Mouse (Mus musculus): ENCODE results near the gene Map3k15. TPM values are rescaled to one million over a fixed set of nuclear protein-coding genes. Genes with fewer than 3 reads are reported as not detected.

The Map3k15 gene
- polyA plus RNA-seq, 1 experiment: 0.84 TPM

- TF ChIP-seq POLR2A (IDR thresholded peaks at IDR 0.05; ENCODE audit: control insufficient read depth, low read depth, low read length): no peak
- TF ChIP-seq CTCF (IDR thresholded peaks at IDR 0.05; ENCODE audit: control insufficient read depth, insufficient read depth, insufficient replicate concordance, low read depth, low read length): no peak
- no peak overlapping the region for H3K4me3 ChIP-seq (ENCODE audit: control insufficient read depth, low read depth, low read length)
Measured at GRCm38 (mm10) chrX:160134136-160134843, 146.1 kb downstream of the Map3k15 start.

DNA sequence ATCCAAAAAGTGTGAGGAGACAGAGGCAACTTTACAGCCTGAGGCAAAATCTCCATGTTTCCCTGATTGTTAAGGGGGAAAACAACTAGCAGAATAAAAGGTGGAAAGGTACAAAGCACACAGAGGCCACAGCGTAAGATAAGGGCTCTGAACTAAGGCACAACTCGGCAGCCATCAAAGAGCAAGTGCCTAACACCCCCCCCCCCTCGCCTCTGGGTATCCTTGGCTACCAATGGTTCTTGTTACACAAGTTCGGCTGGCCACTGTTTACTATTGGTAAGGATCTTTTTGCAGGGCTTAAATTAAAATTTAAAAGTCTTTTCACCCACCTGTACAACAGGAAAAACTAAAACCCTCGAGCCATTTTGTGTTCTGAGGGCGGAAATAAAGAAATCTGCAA is 147.5 kb downstream of the Map3k15 start:
- no peak for TF ChIP-seq POLR2A (IDR thresholded peaks at IDR 0.05; ENCODE audit: control insufficient read depth, low read depth, low read length)
- no peak for TF ChIP-seq CTCF (IDR thresholded peaks at IDR 0.05; ENCODE audit: control insufficient read depth, insufficient read depth, insufficient replicate concordance, low read depth, low read length)

More at GRCm38 (mm10) chrX:160134136-160134843, 146.1 kb downstream of the Map3k15 start:
- Histone ChIP-seq H3K36me3 (ENCODE audit: control insufficient read depth, insufficient read depth, low read length) (no peaks in the 10 kb centered on the region), H3K4me1 (ENCODE audit: control insufficient read depth, insufficient read depth, low read length) (no peaks in the 10 kb centered on the region; the same call in 1 of the 2 replicates), H3K27ac (ENCODE audit: control insufficient read depth, insufficient read depth, low read depth, low read length) (no peak overlapping the region), H3K27me3 (ENCODE audit: control insufficient read depth, insufficient read depth, low read length) (no peaks in the 10 kb centered on the region)

DNA sequence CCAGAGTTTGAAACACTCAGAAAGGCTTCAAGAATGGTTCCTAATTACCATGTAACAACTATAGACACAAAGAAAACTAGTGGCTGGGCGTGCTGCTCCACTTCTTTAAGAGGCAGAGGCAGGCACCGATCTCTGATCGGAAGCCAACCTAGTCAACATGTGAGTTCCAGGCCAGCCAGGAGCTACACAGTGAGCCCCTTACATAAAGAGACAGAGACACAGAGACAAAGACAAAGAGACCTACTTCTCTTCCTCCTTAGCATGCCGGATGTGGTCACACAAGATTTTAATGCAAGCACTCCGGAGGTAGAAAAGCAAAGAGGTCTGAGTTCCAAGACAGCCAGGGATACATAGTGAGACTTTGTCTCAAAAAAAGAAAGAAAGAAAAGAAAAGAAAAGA is 147.9 kb downstream of the Map3k15 start:
- Histone ChIP-seq H3K36me3 (ENCODE audit: control insufficient read depth, insufficient read depth, low read length) (no peaks in the 10 kb centered on the region), H3K4me1 (ENCODE audit: control insufficient read depth, insufficient read depth, low read length) (no peaks in the 10 kb centered on the region; the same call in 1 of the 2 replicates), H3K4me3 (ENCODE audit: control insufficient read depth, low read depth, low read length) (no peak overlapping the region), H3K27me3 (ENCODE audit: control insufficient read depth, insufficient read depth, low read length) (no peaks in the 10 kb centered on the region), H3K27ac (ENCODE audit: control insufficient read depth, insufficient read depth, low read depth, low read length) (no peak overlapping the region)
- TF ChIP-seq CTCF (IDR thresholded peaks at IDR 0.05; ENCODE audit: control insufficient read depth, insufficient read depth, insufficient replicate concordance, low read depth, low read length) (no peak), POLR2A (IDR thresholded peaks at IDR 0.05; ENCODE audit: control insufficient read depth, low read depth, low read length) (no peak)

More for the DNA sequence above, 147.5 kb downstream of the Map3k15 start:
- Histone ChIP-seq H3K4me1 (ENCODE audit: control insufficient read depth, insufficient read depth, low read length) (no peaks in the 10 kb centered on the region; the same call in 1 of the 2 replicates), H3K36me3 (ENCODE audit: control insufficient read depth, insufficient read depth, low read length) (no peaks in the 10 kb centered on the region), H3K27ac (ENCODE audit: control insufficient read depth, insufficient read depth, low read depth, low read length) (no peak overlapping the region), H3K4me3 (ENCODE audit: control insufficient read depth, low read depth, low read length) (no peak overlapping the region), H3K27me3 (ENCODE audit: control insufficient read depth, insufficient read depth, low read length) (no peaks in the 10 kb centered on the region)

DNA sequence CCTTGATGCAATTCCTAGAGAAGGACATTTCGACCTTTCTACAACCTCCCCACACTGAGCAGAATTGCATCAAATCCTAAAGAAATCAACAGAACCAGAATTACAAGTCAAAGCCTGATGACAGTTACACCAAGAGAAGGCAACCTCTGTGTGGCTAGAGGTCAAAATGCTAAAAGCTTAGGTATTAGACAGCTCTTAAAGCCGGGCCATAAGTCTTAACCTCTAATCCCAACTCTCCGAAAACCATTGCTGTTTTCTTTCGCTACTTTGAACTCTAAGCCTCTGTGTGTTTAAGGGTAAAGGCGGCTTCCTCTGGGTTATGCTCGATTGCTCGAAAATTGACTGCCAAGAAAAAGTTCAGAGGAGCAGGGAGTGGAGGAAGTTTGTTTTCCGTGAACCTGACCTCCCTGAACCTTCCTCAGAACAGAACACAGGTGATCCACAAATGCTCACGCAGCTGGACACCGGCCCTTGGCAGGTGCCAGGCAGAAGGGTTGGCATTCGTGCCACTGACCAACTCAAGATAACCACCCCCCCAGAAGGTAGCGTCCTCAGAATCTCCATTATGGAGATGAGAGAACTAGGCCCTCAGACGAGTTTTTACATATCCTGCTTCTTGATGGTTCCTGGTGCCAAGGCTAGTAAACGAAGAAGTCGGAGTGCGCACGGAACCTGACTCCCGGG is 149.1 kb downstream of the Map3k15 start:
- H3K36me3 ChIP-seq (ENCODE audit: control insufficient read depth, insufficient read depth, low read length): no peaks in the 10 kb centered on the region
- H3K27ac ChIP-seq (ENCODE audit: control insufficient read depth, insufficient read depth, low read depth, low read length): no peak overlapping the region; the same call in 1 of the 2 replicates
- H3K4me1 ChIP-seq (ENCODE audit: control insufficient read depth, insufficient read depth, low read length): no peaks in the 10 kb centered on the region; the same call in 1 of the 2 replicates
- peak overlapping the region; percentile 84 for H3K4me3 ChIP-seq (ENCODE audit: control insufficient read depth, low read depth, low read length)
- H3K27me3 ChIP-seq (ENCODE audit: control insufficient read depth, insufficient read depth, low read length): no peaks in the 10 kb centered on the region
- TF ChIP-seq CTCF (IDR thresholded peaks at IDR 0.05; ENCODE audit: control insufficient read depth, insufficient read depth, insufficient replicate concordance, low read depth, low read length): no peak
- TF ChIP-seq POLR2A (IDR thresholded peaks at IDR 0.05; ENCODE audit: control insufficient read depth, low read depth, low read length): no peak

DNA sequence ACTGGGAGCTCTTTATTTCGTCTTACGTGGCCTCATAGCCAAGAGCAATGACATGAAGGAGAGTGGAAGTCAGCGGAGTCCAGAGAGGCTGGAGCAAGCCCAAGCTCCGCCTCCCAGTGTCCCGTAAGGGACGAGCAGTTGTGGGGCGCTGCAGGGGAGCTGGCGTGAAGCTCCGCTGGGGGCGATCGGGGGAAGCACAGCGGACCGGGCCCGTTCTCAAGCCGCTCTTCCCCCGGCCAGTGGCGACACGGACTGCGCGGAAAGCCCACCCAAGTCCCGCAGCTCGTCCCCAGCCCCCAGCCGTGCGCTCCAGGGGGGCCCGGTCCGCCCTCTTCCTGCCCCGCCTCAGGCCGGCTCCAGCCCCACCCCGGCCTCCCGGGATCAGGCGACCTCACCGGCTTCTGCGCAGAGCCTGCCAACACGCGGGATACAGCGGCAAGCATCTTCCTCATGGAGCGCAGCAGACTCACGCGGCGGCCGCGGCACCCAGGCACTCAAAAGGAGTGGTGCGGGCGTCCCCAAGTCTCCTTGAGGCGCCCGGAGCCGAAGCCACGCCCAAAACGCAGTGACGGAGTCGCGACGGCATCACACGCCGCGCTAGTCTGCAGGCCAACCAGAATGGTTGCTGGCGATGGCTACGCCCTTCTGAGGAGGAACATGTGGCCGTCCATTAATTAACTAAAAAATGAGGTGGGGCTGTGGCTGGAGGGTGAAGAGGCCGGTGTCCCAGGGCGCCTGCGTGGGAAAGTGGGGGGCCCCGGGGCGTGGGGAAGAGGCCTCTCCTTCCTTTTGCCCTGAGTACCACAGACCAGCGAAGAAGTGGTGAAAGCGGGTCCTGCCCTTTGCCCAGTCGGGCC is 149.9 kb downstream of the Map3k15 start, which contains the start of gene Pdha1:
TSS of gene Pdha1 (minus strand) at position 553 of the 857 bp plus-strand sequence.
- Histone ChIP-seq H3K27me3 (ENCODE audit: control insufficient read depth, insufficient read depth, low read length) (no peaks in the 10 kb centered on the region), H3K4me3 (ENCODE audit: control insufficient read depth, low read depth, low read length) (peak within 1 kb of the TSS; percentile 84), H3K27ac (ENCODE audit: control insufficient read depth, insufficient read depth, low read depth, low read length) (peak within 1 kb of the TSS; percentile 82), H3K36me3 (ENCODE audit: control insufficient read depth, insufficient read depth, low read length) (no peaks in the 10 kb centered on the region), H3K4me1 (ENCODE audit: control insufficient read depth, insufficient read depth, low read length) (no peaks in the 10 kb centered on the region; the same call in 1 of the 2 replicates)
- TF ChIP-seq CTCF (IDR thresholded peaks at IDR 0.05; ENCODE audit: control insufficient read depth, insufficient read depth, insufficient replicate concordance, low read depth, low read length) (no peak), POLR2A (IDR thresholded peaks at IDR 0.05; ENCODE audit: control insufficient read depth, low read depth, low read length) (no peak)

DNA sequence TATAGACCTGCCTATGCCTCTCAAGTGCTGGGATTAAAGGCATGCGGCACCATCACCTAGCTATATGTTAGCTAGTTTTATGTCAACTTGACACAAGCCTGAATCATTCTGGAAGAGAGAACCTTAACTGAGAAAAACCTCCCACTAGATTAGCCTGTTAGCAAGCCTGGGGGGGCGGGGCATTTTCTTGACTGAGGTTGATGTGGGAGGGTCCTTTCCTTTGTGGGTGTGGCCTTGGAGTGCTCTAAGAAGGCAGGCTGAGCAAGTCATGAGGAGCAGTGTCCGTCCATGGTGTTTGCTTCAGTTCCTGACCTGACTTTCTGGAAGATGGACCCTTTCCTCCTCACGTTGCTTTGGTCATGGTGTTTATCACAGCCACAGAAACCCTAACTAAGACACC is 158.6 kb downstream of the Map3k15 start:
- TF ChIP-seq CTCF (IDR thresholded peaks at IDR 0.05; ENCODE audit: control insufficient read depth, insufficient read depth, insufficient replicate concordance, low read depth, low read length) (no peak), POLR2A (IDR thresholded peaks at IDR 0.05; ENCODE audit: control insufficient read depth, low read depth, low read length) (no peak)
- Histone ChIP-seq H3K27ac (ENCODE audit: control insufficient read depth, insufficient read depth, low read depth, low read length) (no peak overlapping the region), H3K4me3 (ENCODE audit: control insufficient read depth, low read depth, low read length) (no peak overlapping the region), H3K27me3 (ENCODE audit: control insufficient read depth, insufficient read depth, low read length) (no peaks in the 10 kb centered on the region), H3K4me1 (ENCODE audit: control insufficient read depth, insufficient read depth, low read length) (no peaks in the 10 kb centered on the region), H3K36me3 (ENCODE audit: control insufficient read depth, insufficient read depth, low read length) (no peaks in the 10 kb centered on the region)
